Mouse (Mus musculus): Measurements from ENCODE around the gene Csrnp1. TPM values are rescaled to one million over a fixed set of nuclear protein-coding genes. Genes with fewer than 3 reads are reported as not detected.
A peak's percentile ranks its signal among the peaks of the same experiment; 100 is the strongest.

Csrnp1 gene
- polyA plus RNA-seq, 1 experiment: 9.2 TPM

GRCm38 (mm10) chr9:119999636-120000035 lies 15.2 kb upstream of the Csrnp1 start:
- H3ac ChIP-seq (ENCODE audit: control insufficient read depth, insufficient read length): no peak overlapping the region
- H3K27me3 ChIP-seq (ENCODE audit: control insufficient read depth, insufficient read depth, insufficient read length): no peaks in the 10 kb centered on the region
- peak overlapping the region; percentile 24 for H3K4me2 ChIP-seq (ENCODE audit: low read depth)
- no peaks in the 10 kb centered on the region for H3K79me2 ChIP-seq (ENCODE audit: control insufficient read depth, insufficient read depth)
- no peak overlapping the region for H3K4me3 ChIP-seq
- TF ChIP-seq REST (IDR thresholded peaks at IDR 0.05; ENCODE audit: insufficient read depth, insufficient read length): no peak
- no peak for TF ChIP-seq MAX (IDR thresholded peaks at IDR 0.05; ENCODE audit: low read depth)
- TF ChIP-seq POLR2A (IDR thresholded peaks at IDR 0.05; ENCODE audit: insufficient read length, low read depth): no peak
- H3K36me3 ChIP-seq (ENCODE audit: control insufficient read depth, insufficient read depth): no peaks in the 10 kb centered on the region

GRCm38 (mm10) chr9:119998776-119999175 lies 14.3 kb upstream of the Csrnp1 start:
- H3K79me2 ChIP-seq (ENCODE audit: control insufficient read depth, insufficient read depth): no peaks in the 10 kb centered on the region
- no peak overlapping the region for H3ac ChIP-seq (ENCODE audit: control insufficient read depth, insufficient read length)
- H3K4me2 ChIP-seq (ENCODE audit: low read depth): no peak overlapping the region
- H3K4me3 ChIP-seq: no peak overlapping the region
- no peak for TF ChIP-seq MAX (IDR thresholded peaks at IDR 0.05; ENCODE audit: low read depth)
- no peak for TF ChIP-seq E2F4 (IDR thresholded peaks at IDR 0.05; ENCODE audit: insufficient read depth)
- TF ChIP-seq MYOG (IDR thresholded peaks at IDR 0.05; ENCODE audit: control insufficient read depth in 1 of 3, insufficient read depth in 1 of 3, insufficient read length in 2 of 3, low read depth in 2 of 3): no peak
- TF ChIP-seq CEBPB (IDR thresholded peaks at IDR 0.05; ENCODE audit: insufficient read depth, poor library complexity, severe bottlenecking): no peak
- no peak for TF ChIP-seq SRF (IDR thresholded peaks at IDR 0.05; ENCODE audit: control insufficient read depth, insufficient read length, low read depth)
- TF ChIP-seq TCF12 (IDR thresholded peaks at IDR 0.05; ENCODE audit: insufficient read depth, poor library complexity, severe bottlenecking): no peak
- TF ChIP-seq TCF3 (IDR thresholded peaks at IDR 0.05; ENCODE audit: insufficient read length, low read depth): no peak
- TF ChIP-seq MYOD1 (IDR thresholded peaks at IDR 0.05; ENCODE audit: control insufficient read depth in 1 of 3, insufficient read length in 2 of 3, low read depth in 2 of 3): no peak
- no peak for TF ChIP-seq REST (IDR thresholded peaks at IDR 0.05; ENCODE audit: insufficient read depth, insufficient read length)
- no peak for TF ChIP-seq POLR2AphosphoS2 (IDR thresholded peaks at IDR 0.05; ENCODE audit: insufficient read length, low read depth)
- no peak for TF ChIP-seq USF1 (IDR thresholded peaks at IDR 0.05; ENCODE audit: low read depth)
- no peak for TF ChIP-seq POLR2A (IDR thresholded peaks at IDR 0.05; ENCODE audit: insufficient read length, low read depth)
- no peaks in the 10 kb centered on the region for H3K36me3 ChIP-seq (ENCODE audit: control insufficient read depth, insufficient read depth)
- no peaks in the 10 kb centered on the region for H3K27me3 ChIP-seq (ENCODE audit: control insufficient read depth, insufficient read depth, insufficient read length)

GRCm38 (mm10) chr9:119996080-119996479 lies 11.6 kb upstream of the Csrnp1 start:
- no peaks in the 10 kb centered on the region for H3K27me3 ChIP-seq (ENCODE audit: control insufficient read depth, insufficient read depth, insufficient read length)
- H3K4me3 ChIP-seq: no peak overlapping the region
- no peaks in the 10 kb centered on the region for H3K79me2 ChIP-seq (ENCODE audit: control insufficient read depth, insufficient read depth)
- no peak overlapping the region for H3ac ChIP-seq (ENCODE audit: control insufficient read depth, insufficient read length)
- no peaks in the 10 kb centered on the region for H3K36me3 ChIP-seq (ENCODE audit: control insufficient read depth, insufficient read depth)
- no peak overlapping the region for H3K4me2 ChIP-seq (ENCODE audit: low read depth)
- TF ChIP-seq MYOG (IDR thresholded peaks at IDR 0.05; ENCODE audit: control insufficient read depth in 1 of 3, insufficient read depth in 1 of 3, insufficient read length in 2 of 3, low read depth in 2 of 3): no peak
- no peak for TF ChIP-seq E2F4 (IDR thresholded peaks at IDR 0.05; ENCODE audit: insufficient read depth)
- no peak for TF ChIP-seq REST (IDR thresholded peaks at IDR 0.05; ENCODE audit: insufficient read depth, insufficient read length)
- TF ChIP-seq MYOD1 (IDR thresholded peaks at IDR 0.05; ENCODE audit: control insufficient read depth in 1 of 3, insufficient read length in 2 of 3, low read depth in 2 of 3): no peak
- TF ChIP-seq TCF12 (IDR thresholded peaks at IDR 0.05; ENCODE audit: insufficient read depth, poor library complexity, severe bottlenecking): no peak
- TF ChIP-seq POLR2AphosphoS2 (IDR thresholded peaks at IDR 0.05; ENCODE audit: insufficient read length, low read depth): no peak
- TF ChIP-seq MAX (IDR thresholded peaks at IDR 0.05; ENCODE audit: low read depth): no peak
- no peak for TF ChIP-seq USF1 (IDR thresholded peaks at IDR 0.05; ENCODE audit: low read depth)

- no peak overlapping the region for H3ac ChIP-seq (ENCODE audit: control insufficient read depth, insufficient read length)
- TF ChIP-seq E2F4 (IDR thresholded peaks at IDR 0.05; ENCODE audit: insufficient read depth) (no peak), MAX (IDR thresholded peaks at IDR 0.05; ENCODE audit: low read depth) (no peak), SRF (IDR thresholded peaks at IDR 0.05; ENCODE audit: control insufficient read depth, insufficient read length, low read depth) (no peak), MYOD1 (IDR thresholded peaks at IDR 0.05; ENCODE audit: control insufficient read depth in 1 of 3, insufficient read length in 2 of 3, low read depth in 2 of 3) (no peak), POLR2AphosphoS2 (IDR thresholded peaks at IDR 0.05; ENCODE audit: insufficient read length, low read depth) (no peak), CEBPB (IDR thresholded peaks at IDR 0.05; ENCODE audit: insufficient read depth, poor library complexity, severe bottlenecking) (no peak), USF1 (IDR thresholded peaks at IDR 0.05; ENCODE audit: low read depth) (no peak), MYOG (IDR thresholded peaks at IDR 0.05; ENCODE audit: control insufficient read depth in 1 of 3, insufficient read depth in 1 of 3, insufficient read length in 2 of 3, low read depth in 2 of 3) (no peak), TCF3 (IDR thresholded peaks at IDR 0.05; ENCODE audit: insufficient read length, low read depth) (no peak), TCF12 (IDR thresholded peaks at IDR 0.05; ENCODE audit: insufficient read depth, poor library complexity, severe bottlenecking) (no peak), REST (IDR thresholded peaks at IDR 0.05; ENCODE audit: insufficient read depth, insufficient read length) (no peak)
- H3K79me2 ChIP-seq (ENCODE audit: control insufficient read depth, insufficient read depth): no peaks in the 10 kb centered on the region
- no peak overlapping the region for H3K4me3 ChIP-seq
- H3K27me3 ChIP-seq (ENCODE audit: control insufficient read depth, insufficient read depth, insufficient read length): no peaks in the 10 kb centered on the region
- H3K4me2 ChIP-seq (ENCODE audit: low read depth): no peak overlapping the region
- no peaks in the 10 kb centered on the region for H3K36me3 ChIP-seq (ENCODE audit: control insufficient read depth, insufficient read depth)
These were observed 9.7 kb upstream of the Csrnp1 start for GRCm38 (mm10) chr9:119994207-119994606.

GRCm38 (mm10) chr9:119993092-119993844 lies 8.8 kb upstream of the Csrnp1 start:
- no peak for TF ChIP-seq TCF12 (IDR thresholded peaks at IDR 0.05; ENCODE audit: insufficient read depth, poor library complexity, severe bottlenecking)
- no peak for TF ChIP-seq POLR2AphosphoS2 (IDR thresholded peaks at IDR 0.05; ENCODE audit: insufficient read length, low read depth)
- no peak for TF ChIP-seq SRF (IDR thresholded peaks at IDR 0.05; ENCODE audit: control insufficient read depth, insufficient read length, low read depth)
- TF ChIP-seq USF1 (IDR thresholded peaks at IDR 0.05; ENCODE audit: low read depth): no peak
- TF ChIP-seq MAX (IDR thresholded peaks at IDR 0.05; ENCODE audit: low read depth): no peak
- no peak for TF ChIP-seq E2F4 (IDR thresholded peaks at IDR 0.05; ENCODE audit: insufficient read depth)
- TF ChIP-seq MYOG (IDR thresholded peaks at IDR 0.05; ENCODE audit: control insufficient read depth in 1 of 3, insufficient read depth in 1 of 3, insufficient read length in 2 of 3, low read depth in 2 of 3): no peak
- no peak for TF ChIP-seq MYOD1 (IDR thresholded peaks at IDR 0.05; ENCODE audit: control insufficient read depth in 1 of 3, insufficient read length in 2 of 3, low read depth in 2 of 3)
- TF ChIP-seq REST (IDR thresholded peaks at IDR 0.05; ENCODE audit: insufficient read depth, insufficient read length): no peak
- TF ChIP-seq CEBPB (IDR thresholded peaks at IDR 0.05; ENCODE audit: insufficient read depth, poor library complexity, severe bottlenecking): no peak
- TF ChIP-seq TCF3 (IDR thresholded peaks at IDR 0.05; ENCODE audit: insufficient read length, low read depth): no peak
- no peak for TF ChIP-seq POLR2A (IDR thresholded peaks at IDR 0.05; ENCODE audit: insufficient read length, low read depth)
- H3K4me3 ChIP-seq: no peak overlapping the region
- H3K27me3 ChIP-seq (ENCODE audit: control insufficient read depth, insufficient read depth, insufficient read length): no peaks in the 10 kb centered on the region
- no peaks in the 10 kb centered on the region for H3K79me2 ChIP-seq (ENCODE audit: control insufficient read depth, insufficient read depth)
- H3ac ChIP-seq (ENCODE audit: control insufficient read depth, insufficient read length): no peak overlapping the region
- H3K36me3 ChIP-seq (ENCODE audit: control insufficient read depth, insufficient read depth): no peaks in the 10 kb centered on the region
- H3K4me2 ChIP-seq (ENCODE audit: low read depth): no peak overlapping the region
